Mouse (Mus musculus) hindbrain, embryonic 15.5 days (tissue): Measurements from ENCODE around the gene Urb2. TPM values are rescaled to one million over a fixed set of nuclear protein-coding genes. Genes with fewer than 3 reads are reported as not detected.
"Not testable (repeated sequence)": the region's sequence is repeated elsewhere in the genome, so short reads cannot be mapped to it uniquely, and the experiment has no call there.

Experiments
- ATAC-seq: fragments of 200-750 bp; cut with Nextera tagmentation; 2 replicates; pipeline ENCODE4 v1.8.0; 2017; ENCODE audit warnings: low read depth, moderate number of reproducible peaks, moderate TSS enrichment; ENCODE audit not compliant: low FRiP score
- H3K27ac ChIP-seq: fragments of 300-500 bp; sonication (generic); replicated peaks from 2 replicates; pipeline ENCODE4 v1.5.1; 2015; ENCODE audit warnings: mild to moderate bottlenecking, inconsistent platforms
- H3K27me3 ChIP-seq: fragments of 300-500 bp; sonication (generic); 2 replicates; pipeline ENCODE4 v1.6.1; 2015; ENCODE audit warnings: control low read depth, inconsistent platforms
- H3K36me3 ChIP-seq: fragments of 300-500 bp; sonication (generic); 2 replicates; pipeline ENCODE4 v1.6.1; 2015; ENCODE audit warnings: control low read depth, inconsistent platforms
- H3K4me1 ChIP-seq: fragments of 300-500 bp; sonication (generic); replicated peaks from 2 replicates; pipeline ENCODE4 v1.6.1; 2015; ENCODE audit warnings: control low read depth, inconsistent platforms
- H3K4me2 ChIP-seq: fragments of 300-500 bp; sonication (generic); 2 replicates; pipeline ENCODE4 v1.6.1; 2015; ENCODE audit warnings: moderate library complexity, mild to moderate bottlenecking, inconsistent platforms
- H3K4me3 ChIP-seq: fragments of 300-500 bp; sonication (generic); 2 replicates; pipeline ENCODE4 v1.5.1; 2015; ENCODE audit warnings: mild to moderate bottlenecking, inconsistent platforms
- H3K9ac ChIP-seq: fragments of 300-500 bp; sonication (generic); 2 replicates; pipeline ENCODE4 v1.6.1; 2015; ENCODE audit warnings: inconsistent platforms
- H3K9me3 ChIP-seq: fragments of 300-500 bp; sonication (generic); 2 replicates; pipeline ENCODE4 v1.6.1; 2016; ENCODE audit warnings: control low read depth, inconsistent platforms
- WGBS: fragments of 180-500 bp; shearing (Covaris S2); methylation state at CpG from one replicate; pipeline ENCODE4 v1.1.7; 2015; 5-methylcytosine and 5-hydroxymethylcytosine counted together
- polyA plus RNA-seq: library from polyadenylated mRNA; unstranded; fragments of >200 nt; fragmentation: Nextera tagmentation; extraction: Ambion mirVana; gene quantifications from 2 replicates; pipeline ENCODE4 v1.2.1, GENCODE M21; 2015

Gene Urb2
- polyA plus RNA-seq, 1 experiment from 2014 or later: 3.5 TPM

GRCm38 (mm10) chr8:124020439-124021236 lies 670 bp upstream of the Urb2 start:
- WGBS: under 1% methylated on average over 51 of the region's 87 CpGs

GRCm38 (mm10) chr8:124026265-124026664 lies 5.0 kb downstream of the Urb2 start:
- not testable (repeated sequence) for H3K4me2 ChIP-seq, H3K9ac ChIP-seq, H3K27me3 ChIP-seq, H3K27ac ChIP-seq, ATAC-seq, H3K4me3 ChIP-seq, H3K9me3 ChIP-seq
- peaks cover 45% of the 10 kb centered on the region for H3K36me3 ChIP-seq
- WGBS: 82% methylated on average over 2 of the region's 2 CpGs
- peaks cover 14% of the 10 kb centered on the region for H3K4me1 ChIP-seq

More at GRCm38 (mm10) chr8:124020439-124021236, 670 bp upstream of the Urb2 start:
- Histone ChIP-seq H3K4me1 (peaks cover 28% of the 10 kb centered on the region), H3K27me3 (no peaks in the 10 kb centered on the region), H3K27ac (peak overlapping the region; percentile 93), H3K4me2 (peak overlapping the region; percentile 60), H3K9ac (peak overlapping the region; percentile 59), H3K36me3 (peaks cover 3% of the 10 kb centered on the region; the same call in 1 of the 2 replicates), H3K4me3 (peak overlapping the region; percentile 64), H3K9me3 (no peaks in the 10 kb centered on the region)
- ATAC-seq: peak; percentile 88

GRCm38 (mm10) chr8:124027831-124028230 lies 6.5 kb downstream of the Urb2 start:
- no peak overlapping the region for H3K27ac ChIP-seq
- 93% methylated on average over 6 of the region's 6 CpGs for WGBS
- no peak overlapping the region for H3K4me3 ChIP-seq
- H3K9me3 ChIP-seq: no peaks in the 10 kb centered on the region
- peaks cover 7% of the 10 kb centered on the region; the same call in 1 of the 2 replicates for H3K4me1 ChIP-seq
- no peak for ATAC-seq
- H3K36me3 ChIP-seq: peaks cover 53% of the 10 kb centered on the region
- no peaks in the 10 kb centered on the region for H3K27me3 ChIP-seq
- H3K9ac ChIP-seq: no peak overlapping the region
- H3K4me2 ChIP-seq: no peak overlapping the region

GRCm38 (mm10) chr8:124033400-124033799 lies 12.1 kb downstream of the Urb2 start:
- ATAC-seq: no peak
- Histone ChIP-seq H3K9ac (no peak overlapping the region), H3K4me2 (no peak overlapping the region), H3K27me3 (no peaks in the 10 kb centered on the region), H3K27ac (no peak overlapping the region), H3K9me3 (no peaks in the 10 kb centered on the region), H3K36me3 (peaks cover 75% of the 10 kb centered on the region), H3K4me1 (0 out of 2 replicates have a peak, but pooled peaks cover 4% of the 10 kb centered on the region), H3K4me3 (no peak overlapping the region)
- WGBS: 76% methylated on average over 5 of the region's 5 CpGs

- Histone ChIP-seq H3K4me3 (no peak overlapping the region), H3K27ac (no peak overlapping the region), H3K4me2 (no peak overlapping the region), H3K36me3 (peaks cover 65% of the 10 kb centered on the region), H3K4me1 (no peaks in the 10 kb centered on the region), H3K9ac (no peak overlapping the region), H3K27me3 (no peaks in the 10 kb centered on the region), H3K9me3 (no peaks in the 10 kb centered on the region)
- ATAC-seq: no peak
- 96% methylated on average over 7 of the region's 7 CpGs for WGBS
These were observed 16.8 kb downstream of the Urb2 start for GRCm38 (mm10) chr8:124038121-124038520.

GRCm38 (mm10) chr8:124039351-124039750 lies 18.0 kb downstream of the Urb2 start:
- H3K4me1 ChIP-seq: no peaks in the 10 kb centered on the region
- H3K27ac ChIP-seq: no peak overlapping the region
- no peak overlapping the region for H3K4me2 ChIP-seq
- H3K4me3 ChIP-seq: no peak overlapping the region
- no peaks in the 10 kb centered on the region for H3K9me3 ChIP-seq
- peaks cover 64% of the 10 kb centered on the region for H3K36me3 ChIP-seq
- ATAC-seq: no peak
- H3K27me3 ChIP-seq: no peaks in the 10 kb centered on the region
- 90% methylated on average over 4 of the region's 4 CpGs for WGBS
- H3K9ac ChIP-seq: no peak overlapping the region

- Histone ChIP-seq H3K27ac (no peak overlapping the region), H3K4me3 (no peak overlapping the region), H3K36me3 (peaks cover 56% of the 10 kb centered on the region), H3K9me3 (no peaks in the 10 kb centered on the region), H3K4me1 (no peaks in the 10 kb centered on the region), H3K9ac (no peak overlapping the region), H3K27me3 (no peaks in the 10 kb centered on the region), H3K4me2 (no peak overlapping the region)
- 79% methylated on average over 1 of the region's 1 CpGs for WGBS
- ATAC-seq: no peak
These were observed 20.9 kb downstream of the Urb2 start for GRCm38 (mm10) chr8:124042201-124042600.

GRCm38 (mm10) chr8:124044421-124044820 lies 23.1 kb downstream of the Urb2 start:
- no peaks in the 10 kb centered on the region for H3K9me3 ChIP-seq
- no peak for ATAC-seq
- no peak overlapping the region for H3K9ac ChIP-seq
- WGBS: 96% methylated on average over 5 of the region's 5 CpGs
- H3K4me1 ChIP-seq: no peaks in the 10 kb centered on the region
- peaks cover 38% of the 10 kb centered on the region for H3K36me3 ChIP-seq
- H3K4me3 ChIP-seq: no peak overlapping the region
- no peak overlapping the region for H3K4me2 ChIP-seq
- no peak overlapping the region for H3K27ac ChIP-seq
- no peaks in the 10 kb centered on the region for H3K27me3 ChIP-seq

GRCm38 (mm10) chr8:124044931-124045330 lies 23.6 kb downstream of the Urb2 start:
- Histone ChIP-seq H3K4me1 (no peaks in the 10 kb centered on the region), H3K9ac (no peak overlapping the region), H3K27ac (no peak overlapping the region), H3K9me3 (no peaks in the 10 kb centered on the region), H3K27me3 (no peaks in the 10 kb centered on the region), H3K36me3 (peaks cover 38% of the 10 kb centered on the region), H3K4me2 (no peak overlapping the region), H3K4me3 (no peak overlapping the region)
- 94% methylated on average over 12 of the region's 12 CpGs for WGBS
- ATAC-seq: no peak

GRCm38 (mm10) chr8:124045856-124046255 lies 24.5 kb downstream of the Urb2 start:
- no peaks in the 10 kb centered on the region for H3K9me3 ChIP-seq
- H3K27ac ChIP-seq: no peak overlapping the region
- no peak overlapping the region for H3K4me3 ChIP-seq
- H3K4me2 ChIP-seq: no peak overlapping the region
- WGBS: 87% methylated on average over 8 of the region's 8 CpGs
- H3K9ac ChIP-seq: no peak overlapping the region
- H3K36me3 ChIP-seq: peaks cover 34% of the 10 kb centered on the region; the same call in 1 of the 2 replicates
- H3K27me3 ChIP-seq: no peaks in the 10 kb centered on the region
- H3K4me1 ChIP-seq: no peaks in the 10 kb centered on the region
- no peak for ATAC-seq

GRCm38 (mm10) chr8:124052110-124052509 lies 30.8 kb downstream of the Urb2 start:
- Histone ChIP-seq H3K4me3 (no peak overlapping the region), H3K9ac (no peak overlapping the region), H3K27me3 (no peaks in the 10 kb centered on the region), H3K4me1 (no peaks in the 10 kb centered on the region), H3K9me3 (no peaks in the 10 kb centered on the region), H3K27ac (no peak overlapping the region), H3K4me2 (no peak overlapping the region), H3K36me3 (peaks cover 9% of the 10 kb centered on the region; the same call in 1 of the 2 replicates)
- ATAC-seq: peak; percentile 56; the same call in 1 of the 2 replicates
- 17% methylated on average over 3 of the region's 3 CpGs for WGBS

GRCm38 (mm10) chr8:124052568-124052967 lies 31.3 kb downstream of the Urb2 start:
- no peak for ATAC-seq
- Histone ChIP-seq H3K4me1 (no peaks in the 10 kb centered on the region), H3K36me3 (peaks cover 8% of the 10 kb centered on the region; the same call in 1 of the 2 replicates), H3K4me3 (no peak overlapping the region), H3K9ac (no peak overlapping the region), H3K4me2 (no peak overlapping the region), H3K27me3 (no peaks in the 10 kb centered on the region), H3K27ac (no peak overlapping the region), H3K9me3 (no peaks in the 10 kb centered on the region)
- WGBS: 64% methylated on average over 4 of the region's 4 CpGs
